Mouse (Mus musculus) cerebellum, adult (tissue): ENCODE results near the gene Eif3b.
"Not testable (repeated sequence)": the region's sequence is repeated elsewhere in the genome, so short reads cannot be mapped to it uniquely, and the experiment has no call there.

Source experiments
- ATAC-seq: cut with Nextera tagmentation; 2 replicates; pipeline ENCODE4 v1.9.2; 2017; ENCODE audit warnings: mild to moderate bottlenecking, moderate library complexity, mixed read lengths; ENCODE audit not compliant: insufficient number of reproducible peaks, low FRiP score, low TSS enrichment

Gene Eif3b

DNA sequence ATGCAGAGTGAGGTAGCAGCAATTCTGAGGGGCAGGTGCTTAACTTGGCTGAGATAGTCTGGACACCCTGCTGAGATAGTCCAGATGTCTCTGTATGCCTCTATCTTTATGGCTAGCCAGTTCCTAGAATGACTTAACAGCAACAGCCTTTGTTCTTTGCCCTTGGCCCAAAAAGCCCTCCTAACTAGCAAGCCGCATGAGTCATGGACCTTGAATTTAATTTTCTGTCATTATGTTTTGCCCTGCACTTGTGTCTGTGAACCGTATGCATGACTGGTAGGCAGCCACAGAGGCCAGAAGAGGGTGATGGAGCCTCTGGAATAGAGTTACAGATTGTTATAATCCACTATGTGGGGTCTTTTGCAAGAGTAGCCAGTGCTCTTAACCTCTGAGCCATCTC is 44.0 kb downstream of the Eif3b start:
- ATAC-seq: not testable (repeated sequence)

DNA sequence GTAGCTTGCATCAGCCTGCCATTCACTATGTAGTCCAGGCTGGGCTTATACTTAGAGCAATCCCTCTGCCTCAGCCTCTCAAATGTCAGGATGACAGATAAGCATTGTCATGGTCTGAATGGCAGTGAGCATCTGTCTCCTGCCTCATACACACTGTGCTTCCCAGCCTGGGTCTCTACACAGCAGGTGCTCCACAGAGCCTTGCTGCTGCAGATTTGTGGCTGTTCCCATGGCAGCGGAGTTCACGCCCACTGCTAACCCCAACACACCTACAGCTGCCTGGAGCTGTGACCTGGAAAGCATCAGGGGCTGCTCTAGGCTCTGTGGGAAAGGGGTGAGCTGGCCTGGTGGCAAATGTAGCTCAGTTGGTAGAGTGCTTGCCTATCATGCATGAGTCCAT is 45.8 kb downstream of the Eif3b start:
- ATAC-seq: no peak

DNA sequence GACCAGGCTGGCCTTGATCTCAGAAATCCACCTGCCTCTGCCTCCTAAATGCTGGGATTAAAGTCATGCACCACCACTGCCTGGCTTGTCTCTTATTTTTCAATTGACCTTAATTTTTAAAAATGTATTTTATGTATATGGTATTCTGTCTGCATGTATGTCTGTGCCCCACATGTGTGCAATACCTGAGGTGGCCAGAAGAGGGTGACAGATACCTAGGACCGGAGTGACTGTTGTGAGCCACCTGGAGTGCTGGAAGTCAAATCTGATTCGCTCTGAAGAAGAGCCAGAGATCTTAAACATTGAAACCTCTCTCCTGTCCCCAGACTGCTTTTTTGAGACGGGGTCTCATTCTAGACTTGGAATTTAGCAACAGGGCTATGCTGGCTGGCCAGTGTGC is 53.2 kb downstream of the Eif3b start:
- ATAC-seq: no peak

DNA sequence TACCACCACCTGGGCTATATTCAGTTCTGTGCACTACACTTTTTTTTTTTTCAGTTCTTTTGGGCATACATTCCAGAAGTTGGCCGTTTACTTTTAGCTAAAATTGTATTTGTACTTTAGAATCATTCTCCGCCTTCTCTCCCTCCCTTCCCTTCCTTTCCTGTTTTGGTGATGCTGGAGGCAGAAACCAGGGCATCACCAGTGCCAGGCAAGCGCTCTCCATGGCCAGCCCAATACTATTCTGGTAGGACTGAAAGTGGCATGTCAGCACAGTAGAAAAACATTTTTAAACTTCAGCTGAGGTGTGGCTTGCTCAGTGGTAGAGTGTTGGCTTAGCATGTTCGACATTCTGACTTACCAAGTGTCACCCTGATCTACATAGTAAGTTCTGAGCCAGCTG is 62.3 kb downstream of the Eif3b start:
- ATAC-seq: no peak

DNA sequence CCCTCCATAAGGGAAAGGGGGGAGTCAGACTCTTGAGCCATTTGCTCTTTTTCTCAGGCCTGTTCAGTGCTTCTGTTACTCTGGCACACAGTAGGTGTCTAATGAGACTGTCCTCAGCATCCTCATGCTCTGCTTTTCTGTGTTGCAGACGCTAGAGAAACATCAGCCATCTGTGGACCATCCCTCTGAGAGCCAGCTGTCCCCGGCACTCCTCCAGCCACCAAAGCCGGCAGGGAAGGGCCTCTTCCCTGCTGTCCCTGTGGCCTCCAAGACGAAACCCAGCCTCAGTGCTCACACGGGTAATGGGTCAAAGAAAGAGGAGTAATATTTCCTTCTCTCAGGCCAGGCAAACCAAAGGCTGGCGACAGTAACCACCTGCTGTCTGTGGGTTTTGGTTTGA is 72.0 kb downstream of the Eif3b start:
- no peak for ATAC-seq

DNA sequence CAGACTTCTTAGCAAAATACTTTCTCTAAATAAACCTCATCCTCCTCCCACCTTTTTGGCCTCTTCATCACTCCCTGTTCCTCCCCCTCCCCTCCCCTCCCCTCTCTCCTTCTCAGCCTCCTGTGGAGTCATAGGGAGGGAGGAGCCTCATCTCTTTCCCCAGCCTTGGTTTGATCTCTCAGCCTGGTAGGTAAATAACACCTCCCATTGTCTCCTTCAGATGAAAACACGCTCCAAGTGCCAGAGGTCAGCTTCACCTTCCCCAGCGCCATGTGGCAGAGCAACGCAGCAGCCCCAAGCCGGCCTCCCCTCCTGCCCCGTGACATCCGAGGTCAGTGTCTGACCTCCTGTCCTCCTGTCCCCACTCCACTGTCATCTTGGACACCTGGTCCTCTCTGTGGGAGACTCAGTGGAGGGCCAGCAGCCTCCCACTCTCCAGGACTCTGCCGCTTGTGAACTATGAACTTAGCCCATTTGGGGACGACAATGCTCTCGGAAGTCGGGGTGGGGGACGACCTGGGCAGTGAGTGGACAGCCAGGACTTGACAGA is 73.6 kb downstream of the Eif3b start:
- no peak for ATAC-seq
